Mouse (Mus musculus) E14TG2a.4 (cell line): Measurements from ENCODE around the gene Fgf4.

Source experiments
- CTCF ChIP-seq: conservative IDR thresholded peaks from 2 replicates; pipeline ENCODE4 v1.5.1; 2014; ENCODE audit warnings: low read length
- NANOG ChIP-seq: IDR thresholded peaks from 2 replicates; pipeline ENCODE4 v1.6.1; 2014; ENCODE audit warnings: borderline replicate concordance, low read length, mixed read lengths
- POU5F1 ChIP-seq: IDR thresholded peaks from 2 replicates; pipeline ENCODE4 v1.6.1; 2014; ENCODE audit warnings: low read length, borderline replicate concordance

DNA sequence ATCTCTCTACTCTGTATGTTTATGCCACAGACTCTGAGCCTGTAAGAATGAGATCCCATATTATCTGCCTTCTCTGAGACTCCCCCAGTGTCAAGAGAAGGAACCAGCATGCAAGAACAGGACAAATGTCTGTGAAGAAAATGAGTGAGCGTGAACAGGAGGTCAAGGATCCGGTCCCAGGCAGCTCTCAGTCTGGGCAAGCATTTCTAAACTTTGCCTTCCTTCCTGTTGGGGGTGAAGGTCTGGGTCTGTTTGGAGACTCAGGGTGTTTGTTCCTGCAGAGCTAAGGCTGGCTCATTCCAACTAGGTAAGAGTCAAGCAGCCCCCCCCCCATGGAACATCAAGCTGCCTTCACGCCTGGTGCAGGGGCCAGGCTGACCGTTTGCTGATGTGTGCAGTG lies 25.3 kb downstream of the Fgf4 start:
- TF ChIP-seq CTCF (no peak), NANOG (no peak), POU5F1 (no peak)
